Mouse (Mus musculus): ENCODE results near the gene Adcy5.

The Adcy5 gene

DNA sequence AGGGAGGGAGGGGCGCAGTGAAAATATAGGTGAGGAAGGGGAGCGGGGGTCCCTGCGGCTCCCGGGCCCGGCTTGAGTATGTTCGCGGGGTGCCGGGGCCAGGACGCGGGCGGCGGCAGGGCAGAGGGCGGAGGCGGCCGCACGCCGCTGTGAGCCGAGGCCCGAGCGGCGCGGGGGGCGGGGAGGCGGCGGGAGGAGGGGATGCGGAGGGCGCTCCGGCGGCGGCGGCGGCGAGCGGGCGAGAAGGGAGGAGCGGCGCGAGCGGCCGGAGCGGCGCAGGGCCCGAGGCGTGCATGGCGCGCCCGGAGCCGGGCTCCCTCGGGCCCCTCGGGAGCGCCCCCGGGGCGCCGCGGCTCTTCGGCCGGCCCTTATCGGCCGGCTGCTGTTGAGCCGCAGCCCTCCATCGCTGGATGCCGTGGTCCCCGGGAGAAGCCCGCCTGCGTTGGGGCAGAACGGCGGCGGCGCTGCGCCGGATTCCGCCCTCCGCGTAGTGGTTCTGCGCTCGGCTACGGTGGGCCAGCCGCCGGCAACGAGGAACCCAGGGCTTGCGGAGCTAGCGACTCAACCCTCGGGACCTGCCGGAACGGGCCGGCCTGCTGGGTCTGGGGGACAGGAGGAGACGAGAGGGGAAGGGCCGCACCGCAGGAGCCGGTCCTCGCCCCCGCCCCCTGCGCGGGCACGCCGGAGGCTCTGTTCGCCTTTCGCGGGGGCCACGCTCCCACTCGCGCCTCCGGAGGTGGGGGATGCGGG lies at the start of gene Adcy5:
Gene Adcy5 (plus strand): TSS at position 237 of the 750 bp plus-strand sequence.
- peak; percentile 65 for DNase-seq (ENCODE audit: low spot score)

DNA sequence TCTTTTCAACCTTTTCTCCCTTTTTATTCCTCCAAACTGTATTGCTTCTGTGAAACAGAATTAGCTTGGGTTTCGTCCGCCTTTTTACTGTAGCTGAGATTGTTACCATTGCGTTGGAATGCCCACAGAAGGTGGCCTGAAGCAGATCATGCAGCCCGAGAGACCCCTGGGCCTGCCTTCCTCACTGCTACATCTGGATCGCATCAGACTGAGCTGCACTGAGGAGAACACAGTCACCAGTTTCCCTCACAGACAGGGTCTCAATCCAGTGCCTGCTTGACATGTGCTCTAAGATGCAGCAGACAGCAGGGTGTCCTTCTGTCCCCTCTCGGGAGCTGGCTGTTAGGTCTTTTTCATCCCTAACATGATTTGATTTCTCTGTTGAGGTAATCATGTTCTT lies 46.7 kb upstream of the Adcy5 start:
- no peak for DNase-seq (ENCODE audit: low spot score)

DNA sequence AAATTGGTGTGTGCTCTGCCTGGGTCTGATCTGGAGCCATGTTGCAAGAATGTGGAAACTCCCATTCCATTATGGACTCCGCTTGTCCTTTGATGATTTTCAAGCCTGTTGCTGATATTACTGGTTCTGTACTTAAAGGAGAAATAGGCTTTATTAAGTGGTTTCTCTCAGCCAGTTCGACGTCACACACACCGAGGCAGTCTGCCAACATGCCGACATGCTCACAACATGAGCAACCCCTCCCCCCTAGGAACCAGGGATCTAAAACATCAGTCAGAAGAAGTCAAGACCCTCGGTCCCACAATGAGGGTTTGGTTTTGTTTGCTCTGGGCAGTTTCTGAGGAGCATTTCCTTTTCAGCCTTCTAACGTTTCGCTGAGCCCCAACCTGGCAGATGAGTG lies 45.5 kb upstream of the Adcy5 start:
- DNase-seq (ENCODE audit: low spot score), result no peak

DNA sequence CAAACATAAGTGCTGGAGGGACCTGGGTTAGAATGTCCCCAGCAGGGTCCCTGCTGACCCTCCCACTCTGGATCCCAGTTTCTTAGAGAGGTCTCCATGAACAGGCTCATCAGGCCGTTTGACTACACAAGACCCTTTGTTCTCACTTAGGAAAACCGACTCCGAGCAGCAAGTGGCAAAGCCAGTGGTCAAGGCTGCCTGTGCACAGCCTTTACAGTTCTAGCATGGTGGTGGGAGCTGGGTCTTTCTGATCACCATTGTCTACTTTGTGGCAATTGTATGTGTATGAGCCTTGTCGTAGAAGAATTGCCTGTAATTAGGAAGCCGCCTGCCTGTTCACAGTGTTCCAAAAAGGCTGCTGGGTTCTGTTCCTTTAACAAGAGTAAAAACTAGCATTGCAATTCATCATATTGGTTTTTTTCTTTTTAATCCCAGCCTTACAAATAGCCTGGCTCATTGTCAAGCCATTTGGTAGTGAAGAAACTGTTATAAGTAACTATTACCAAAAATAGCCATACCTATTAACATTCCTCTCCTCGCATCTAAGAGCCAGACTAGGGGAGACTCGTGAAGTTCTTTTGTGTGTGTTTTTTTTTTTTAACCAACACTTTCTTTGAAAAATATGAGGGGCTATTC lies 44.9 kb upstream of the Adcy5 start:
- DNase-seq (ENCODE audit: low spot score), result no peak

DNA sequence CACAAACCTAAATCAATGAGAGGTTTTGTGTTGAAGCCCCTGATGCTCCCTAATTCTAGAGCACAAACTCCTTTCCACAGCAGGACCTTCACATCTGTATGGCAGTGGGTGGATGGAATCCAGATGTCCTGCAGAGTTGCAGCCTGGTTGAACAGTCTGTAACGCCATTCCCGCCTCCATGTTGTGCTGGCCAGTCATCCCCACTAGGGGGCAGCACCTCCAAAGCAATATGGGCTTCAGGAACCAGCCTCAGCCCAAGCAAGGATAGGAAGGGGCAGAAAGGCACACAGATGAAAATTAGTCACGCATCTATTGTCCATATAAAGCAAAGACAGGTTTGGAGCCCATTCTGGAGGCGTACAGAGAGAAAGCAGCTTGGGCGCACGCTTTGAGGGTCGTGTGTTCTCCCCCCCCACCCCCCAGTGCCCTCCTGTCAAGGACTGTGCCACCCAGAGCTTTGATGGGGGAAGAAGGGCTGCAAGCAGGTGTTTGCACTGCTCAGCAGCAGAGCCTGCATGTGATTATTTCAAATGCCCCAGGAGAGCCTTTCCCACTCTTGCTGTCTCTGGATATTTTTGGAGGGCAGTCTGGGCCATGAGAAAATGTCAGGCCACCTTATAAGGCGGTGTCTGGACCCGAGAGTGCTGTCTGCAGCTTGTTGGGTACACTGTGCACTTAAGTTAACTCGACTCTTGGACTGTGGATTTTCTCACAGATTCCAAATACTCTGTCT lies 44.1 kb upstream of the Adcy5 start:
- peak; percentile 94 for DNase-seq (ENCODE audit: low spot score)

DNA sequence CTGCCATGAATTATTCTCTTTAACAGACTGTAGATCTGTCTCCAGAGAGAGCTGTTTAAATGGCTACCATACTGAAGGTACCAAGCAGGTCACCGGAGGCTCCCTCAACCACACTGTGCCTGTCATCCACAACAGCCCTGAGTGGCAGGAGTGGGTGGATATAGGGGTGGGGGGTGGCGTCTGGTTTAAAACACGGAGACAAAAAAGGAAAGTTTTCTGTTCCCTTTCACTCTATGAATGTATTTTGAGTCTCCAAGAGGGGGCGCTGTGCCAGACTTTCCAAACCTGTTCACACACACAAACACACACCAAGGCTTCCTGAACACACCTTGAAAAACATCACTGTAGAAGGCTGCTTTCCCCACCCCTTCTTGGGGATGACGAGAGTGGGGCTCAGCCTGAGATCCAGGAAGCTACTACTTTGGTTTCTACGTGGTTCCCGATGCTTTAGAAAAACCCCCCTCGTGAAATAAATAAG lies 43.5 kb upstream of the Adcy5 start:
- DNase-seq (ENCODE audit: low spot score), result peak; percentile 42

DNA sequence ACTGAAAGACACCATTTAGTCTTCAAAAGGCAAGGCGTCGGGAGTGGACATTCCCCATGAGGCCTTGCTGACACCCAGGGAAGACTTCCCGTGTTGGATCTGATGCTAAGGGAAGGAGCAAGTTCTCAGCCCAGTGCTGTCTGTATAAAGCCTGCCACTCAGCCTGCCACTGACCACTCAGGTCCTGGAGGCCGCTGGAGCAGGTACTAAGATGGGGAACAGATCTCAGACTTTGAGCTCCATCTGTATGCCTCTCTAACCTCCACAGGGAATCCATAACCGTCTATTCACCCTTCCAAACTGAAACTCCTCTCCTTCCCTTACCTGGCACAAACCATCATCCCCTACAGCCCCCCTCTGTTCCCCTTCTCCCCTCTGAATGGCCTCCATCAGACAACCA lies 41.2 kb upstream of the Adcy5 start:
- no peak for DNase-seq (ENCODE audit: low spot score)

DNA sequence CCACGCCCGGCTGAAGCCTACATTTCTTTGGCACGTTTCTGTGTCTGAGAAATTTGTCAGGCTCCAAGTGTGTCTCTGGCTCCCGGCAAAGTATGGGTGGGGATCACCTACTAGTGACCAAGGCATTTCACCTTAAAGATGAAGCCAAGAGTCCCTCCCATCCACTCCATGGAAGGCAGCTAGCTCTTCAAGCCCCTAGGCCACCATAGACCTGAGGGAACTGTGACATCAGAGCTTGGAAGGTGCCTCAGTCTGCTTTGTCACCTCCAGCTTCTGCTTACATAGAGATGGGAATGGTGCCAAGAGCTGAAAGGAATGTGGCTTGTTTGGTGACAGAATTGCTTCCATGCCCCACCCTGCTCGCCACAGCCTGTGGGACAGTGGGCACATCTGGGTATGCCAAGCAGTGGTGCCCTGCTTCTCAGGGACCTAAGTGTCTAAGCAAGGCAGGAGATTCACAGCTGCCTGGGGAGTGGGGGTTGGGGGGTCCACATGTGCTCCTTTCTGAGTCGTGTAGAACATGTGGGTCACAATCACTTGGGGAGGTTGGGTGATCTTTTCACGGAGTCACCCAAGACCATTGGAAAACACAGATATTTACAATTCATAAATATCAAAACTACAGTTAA lies 38.2 kb upstream of the Adcy5 start:
- no peak for DNase-seq (ENCODE audit: low spot score)

DNA sequence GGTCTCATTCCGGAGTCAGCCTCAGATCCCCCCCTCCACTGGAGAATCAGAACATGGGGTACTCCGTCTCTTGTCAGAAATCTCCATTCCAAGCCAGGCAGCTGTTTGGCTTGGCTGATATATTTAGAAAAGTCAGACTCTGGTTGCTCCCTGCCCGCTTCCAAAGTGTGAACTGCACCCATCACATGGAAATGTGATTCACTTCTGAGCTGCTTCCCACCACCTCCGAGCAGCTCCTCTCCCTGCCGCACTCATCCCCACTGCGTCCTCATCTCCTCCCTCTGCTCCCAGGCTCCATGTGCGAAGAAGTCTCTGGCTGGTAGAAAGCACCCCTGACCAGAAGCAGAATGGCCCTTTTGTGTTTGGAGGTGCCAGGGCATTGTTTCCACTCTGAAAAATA lies 37.2 kb upstream of the Adcy5 start:
- DNase-seq (ENCODE audit: low spot score), result no peak

DNA sequence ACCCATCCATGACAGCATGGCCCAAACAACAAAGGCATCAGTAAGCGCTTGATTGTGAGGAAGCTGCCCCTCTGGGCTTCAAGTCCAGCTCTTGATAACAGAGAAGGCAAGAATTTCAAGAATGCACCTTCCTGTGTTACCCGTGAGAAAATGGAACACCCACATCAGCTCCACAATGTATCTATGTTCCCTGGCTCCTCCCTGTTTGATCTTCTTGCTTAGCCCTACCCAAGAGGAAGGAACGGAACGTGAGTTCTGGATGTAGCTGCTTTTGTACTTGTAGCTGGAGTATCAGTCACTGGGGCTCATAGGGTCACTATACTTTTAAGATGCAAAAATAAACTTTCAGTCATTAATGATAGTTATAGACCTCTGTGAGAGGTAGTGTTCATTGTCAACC lies 34.1 kb upstream of the Adcy5 start:
- DNase-seq (ENCODE audit: low spot score), result no peak

DNA sequence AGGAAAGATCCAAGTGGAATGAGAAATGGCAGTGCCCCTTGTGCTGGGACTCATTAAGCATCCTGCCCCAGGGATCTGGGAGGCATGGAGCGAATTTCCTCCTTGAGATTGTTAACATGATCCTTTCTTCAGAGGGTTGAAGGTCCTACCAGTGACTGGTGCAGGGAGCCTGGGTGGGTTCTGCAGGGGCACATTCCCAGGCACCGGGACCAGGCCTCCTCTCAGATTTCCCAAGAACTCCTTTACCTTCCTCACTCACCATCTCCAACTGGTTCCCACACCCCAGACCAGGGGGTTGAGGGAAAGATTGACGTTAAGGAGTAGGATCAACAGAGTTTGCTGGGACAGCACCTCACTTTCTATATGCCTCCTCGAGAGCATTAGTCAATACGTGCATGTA lies 27.4 kb upstream of the Adcy5 start:
- no peak for DNase-seq (ENCODE audit: low spot score)

DNA sequence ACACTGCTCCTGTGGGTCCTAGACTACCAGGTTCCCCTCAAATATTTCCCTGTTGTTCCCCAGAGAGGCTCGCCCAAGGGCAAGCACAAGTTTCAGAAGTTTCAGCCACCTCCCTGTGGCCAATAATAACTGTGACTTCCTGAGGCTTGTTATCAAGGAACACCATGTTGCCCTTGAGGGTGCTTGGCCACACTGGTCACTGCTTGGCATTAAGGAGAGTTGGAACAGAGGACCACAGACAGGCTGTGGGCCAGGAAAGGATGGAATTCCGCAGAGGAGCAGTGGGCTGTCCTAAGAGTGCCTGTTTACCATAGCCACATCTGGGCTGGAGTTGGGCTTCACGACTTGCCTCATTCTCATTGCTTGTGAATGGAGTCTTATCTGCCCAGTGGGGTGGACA lies 24.5 kb upstream of the Adcy5 start:
- no peak for DNase-seq (ENCODE audit: low spot score)

DNA sequence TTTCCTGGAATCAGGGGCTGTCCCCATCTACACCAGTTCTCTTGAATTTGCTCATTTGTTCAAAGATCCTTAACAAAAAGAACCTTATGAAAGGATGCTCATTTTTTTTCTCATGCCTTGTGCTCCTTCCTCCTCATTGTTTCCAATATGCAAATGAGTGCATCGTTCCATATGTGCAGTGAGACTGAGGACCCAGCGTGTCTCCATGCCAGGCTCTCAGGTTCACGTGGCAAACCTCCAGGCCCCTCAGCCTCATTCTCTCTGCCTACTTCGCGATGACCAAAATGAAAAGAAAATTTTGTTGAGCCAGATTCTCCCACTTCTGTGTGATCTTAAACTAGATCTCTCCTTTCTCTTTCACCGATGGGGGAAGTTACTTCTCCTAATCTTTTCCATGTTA lies 15.3 kb upstream of the Adcy5 start:
- DNase-seq (ENCODE audit: low spot score), result no peak

DNA sequence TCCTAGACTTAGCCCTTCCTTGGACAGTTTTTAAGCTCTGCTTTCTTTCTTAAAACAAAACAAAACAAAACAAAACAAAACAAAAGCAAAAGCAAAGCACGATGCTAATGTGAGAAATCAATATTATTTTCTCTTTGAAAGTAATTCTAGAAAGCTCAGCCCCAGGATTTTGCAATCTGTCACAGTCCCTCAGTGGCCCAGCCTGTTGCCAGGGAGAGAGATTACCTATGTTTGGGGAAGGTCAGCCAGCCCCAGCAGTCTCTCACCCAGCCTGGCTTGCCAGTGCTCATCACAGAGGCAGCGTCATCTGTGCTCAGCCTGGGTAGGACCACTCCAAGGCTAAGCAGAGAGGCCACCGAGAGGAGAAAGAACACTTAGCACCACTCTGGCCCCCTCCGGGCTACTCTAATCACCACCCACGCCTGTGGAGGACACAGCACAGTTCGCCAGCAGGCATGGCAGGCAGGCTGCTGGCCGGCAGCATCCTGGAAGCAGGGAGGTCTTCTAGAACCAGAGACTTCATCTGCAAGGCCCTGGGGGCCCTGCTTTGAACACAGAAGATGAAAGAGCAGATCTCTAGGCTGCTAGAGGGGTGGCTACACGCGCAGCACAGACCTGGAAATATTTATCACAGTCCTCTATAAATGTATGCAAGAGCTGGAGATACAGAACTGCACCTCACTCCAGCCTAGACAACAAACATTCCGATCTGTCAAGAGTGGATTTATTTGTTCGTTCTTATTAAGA lies 14.6 kb upstream of the Adcy5 start:
- DNase-seq (ENCODE audit: low spot score), result peak; percentile 56

DNA sequence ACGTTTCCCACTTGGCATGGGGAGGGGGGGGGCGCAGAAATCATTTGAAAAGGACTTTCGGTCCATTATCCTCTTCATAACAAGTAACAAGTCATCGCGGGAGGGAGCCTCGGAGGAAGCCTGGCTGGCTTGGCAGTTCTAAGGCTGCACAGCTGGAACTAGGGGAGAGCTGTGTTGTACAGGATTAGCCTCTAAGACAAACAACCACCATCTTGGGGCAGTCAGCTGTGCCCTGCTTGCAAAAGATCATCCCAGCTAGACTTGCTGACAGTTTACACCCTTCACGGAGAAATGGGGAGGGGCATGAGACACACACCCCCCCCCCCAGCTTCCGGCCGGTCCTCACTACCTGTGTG lies 14.1 kb upstream of the Adcy5 start:
- peak; percentile 25 for DNase-seq (ENCODE audit: low spot score)

DNA sequence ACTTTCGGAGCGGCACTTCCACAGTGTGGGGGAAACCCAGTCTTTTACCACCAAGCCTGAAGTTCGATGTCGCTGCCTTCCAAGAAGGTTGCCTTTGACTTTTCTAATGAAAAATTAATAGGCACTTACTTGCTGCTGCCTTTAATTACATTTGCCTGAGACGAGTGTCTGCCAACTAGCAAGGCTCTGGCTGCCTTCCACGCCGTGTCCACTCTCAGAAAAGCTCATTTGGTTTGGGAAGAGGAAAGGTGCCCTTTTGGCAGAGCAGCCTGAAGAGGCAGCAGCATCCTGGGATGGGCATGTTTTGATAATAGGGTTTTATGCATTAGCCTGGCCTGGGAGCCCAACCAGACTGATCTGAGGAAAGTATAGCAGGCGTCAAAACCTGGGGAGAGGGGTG lies 12.8 kb upstream of the Adcy5 start:
- no peak for DNase-seq (ENCODE audit: low spot score)

DNA sequence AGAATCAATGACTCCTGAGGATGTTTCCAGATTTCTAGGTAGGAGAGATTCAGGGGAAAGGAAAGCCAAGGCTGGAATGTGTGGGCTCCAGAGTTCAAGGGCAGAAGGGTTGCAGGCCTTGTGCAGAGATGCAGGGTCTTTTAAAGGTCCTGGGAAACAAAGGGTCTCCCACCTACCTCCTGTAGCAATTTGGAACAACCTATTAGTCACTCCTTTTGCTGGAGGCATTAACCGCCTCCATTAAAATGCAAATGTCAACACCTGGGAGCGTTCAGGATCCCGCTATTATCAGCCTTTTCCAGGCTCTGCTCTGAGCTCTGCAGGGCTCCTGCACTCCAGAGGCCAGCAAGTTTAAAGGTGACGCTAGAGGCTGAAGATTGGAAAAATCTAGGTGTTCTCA lies 8.5 kb upstream of the Adcy5 start:
- no peak for DNase-seq (ENCODE audit: low spot score)

DNA sequence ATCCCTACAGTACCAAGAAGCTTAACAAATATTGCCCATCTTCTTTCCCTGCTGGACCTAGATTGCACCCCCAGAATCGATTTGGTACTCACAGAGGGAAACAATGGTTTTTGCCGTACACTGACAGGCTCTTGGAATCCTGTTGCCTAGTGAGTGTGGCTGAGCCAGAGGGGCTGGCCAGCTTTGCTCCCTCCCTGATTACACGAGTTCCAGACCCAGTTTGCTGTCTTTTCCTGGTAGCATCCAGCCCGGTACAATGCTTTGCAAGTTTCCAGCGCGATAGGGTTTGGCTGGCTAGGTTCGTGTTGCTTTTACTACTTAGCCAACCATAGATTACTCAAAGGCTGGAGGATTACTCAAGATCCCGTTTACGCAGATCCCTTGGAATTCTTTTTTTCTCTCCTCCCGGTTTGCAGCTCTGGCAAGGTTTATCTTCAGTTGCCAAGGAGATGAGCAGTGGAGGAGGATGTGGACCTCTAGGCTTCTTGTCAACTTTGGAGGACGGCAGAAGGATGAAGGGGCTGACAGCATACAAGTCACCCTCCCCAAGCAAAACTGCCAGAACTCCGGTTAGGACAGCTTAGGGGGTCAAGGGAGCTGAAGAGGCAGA lies 1.4 kb upstream of the Adcy5 start:
- DNase-seq (ENCODE audit: low spot score), result peak; percentile 26

DNA sequence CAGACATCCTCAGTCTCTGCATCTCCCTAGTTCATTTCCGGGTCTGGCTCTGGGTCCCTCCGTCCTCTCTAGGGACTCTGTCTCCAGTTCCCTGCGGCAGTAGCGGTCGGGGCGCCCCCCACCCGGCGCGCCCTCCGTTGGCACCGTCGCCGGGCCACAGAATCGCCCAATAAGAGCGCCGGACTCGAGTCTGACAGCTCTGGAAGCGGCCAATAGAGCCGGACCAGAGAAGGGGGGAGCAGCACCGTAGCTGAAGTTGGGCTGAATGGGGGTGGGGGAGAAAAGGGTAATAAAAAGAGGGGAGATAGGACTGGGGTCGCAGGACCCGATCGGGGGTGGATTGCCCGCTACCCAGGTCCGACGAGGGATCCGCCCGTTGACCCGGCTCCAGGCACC lies 434 bp upstream of the Adcy5 start:
- DNase-seq (ENCODE audit: low spot score), result peak; percentile 63

DNA sequence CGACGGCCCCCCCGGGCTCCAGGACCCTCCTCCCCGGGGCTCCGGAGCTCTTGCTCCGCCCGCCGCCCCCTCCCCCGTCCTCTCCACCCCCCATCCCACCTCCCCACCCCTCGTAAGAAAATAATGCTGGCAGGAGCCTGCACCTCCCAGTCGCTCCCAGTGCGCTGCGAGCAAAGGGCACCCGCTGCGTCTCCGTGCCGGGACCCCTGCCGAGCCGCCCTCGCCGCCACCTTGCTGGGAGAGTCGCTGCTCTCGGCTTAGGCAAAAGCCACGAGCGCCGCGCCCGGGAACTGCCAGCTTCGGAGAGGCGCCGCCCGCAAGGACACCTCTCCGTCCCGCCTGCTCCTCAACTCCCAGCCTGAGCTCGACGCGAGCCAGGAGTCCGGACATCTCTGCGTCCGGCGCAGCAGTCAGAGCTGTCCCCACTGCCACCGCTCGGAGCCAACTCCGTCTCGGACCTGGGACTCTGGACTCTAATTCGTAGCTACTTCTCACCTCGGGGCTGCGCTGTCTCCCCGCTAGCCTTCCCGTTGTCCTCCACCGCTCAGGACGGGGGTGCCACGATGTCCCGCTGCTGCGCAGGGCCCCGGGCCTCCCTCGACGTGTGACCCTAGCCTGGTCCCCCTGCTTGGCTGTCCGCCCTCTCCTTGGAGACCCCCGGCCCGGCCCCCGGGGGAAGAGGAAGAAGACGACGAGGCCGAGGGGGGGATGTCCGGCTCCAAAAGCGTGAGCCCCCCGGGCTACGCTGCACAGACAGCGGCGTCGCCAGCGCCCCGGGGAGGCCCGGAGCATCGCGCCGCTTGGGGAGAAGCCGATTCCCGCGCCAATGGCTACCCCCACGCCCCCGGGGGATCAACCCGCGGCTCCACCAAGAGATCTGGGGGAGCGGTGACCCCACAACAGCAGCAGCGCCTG lies 971 bp downstream of the Adcy5 start:
- peak; percentile 63 for DNase-seq (ENCODE audit: low spot score)

DNA sequence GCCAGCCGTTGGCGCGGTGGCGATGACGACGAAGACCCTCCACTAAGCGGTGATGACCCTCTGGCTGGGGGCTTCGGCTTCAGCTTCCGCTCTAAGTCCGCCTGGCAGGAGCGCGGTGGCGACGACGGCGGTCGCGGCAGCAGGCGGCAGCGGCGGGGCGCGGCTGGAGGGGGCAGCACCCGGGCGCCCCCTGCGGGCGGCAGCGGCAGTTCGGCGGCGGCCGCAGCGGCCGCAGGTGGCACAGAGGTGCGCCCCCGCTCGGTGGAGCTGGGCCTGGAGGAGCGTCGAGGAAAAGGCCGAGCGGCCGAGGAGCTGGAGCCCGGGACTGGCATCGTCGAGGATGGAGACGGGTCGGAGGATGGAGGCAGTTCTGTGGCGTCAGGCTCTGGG lies 1.6 kb downstream of the Adcy5 start:
- DNase-seq (ENCODE audit: low spot score), result peak; percentile 78

Measured in retina, embryonic 14.5 days (tissue).